In genomic region chr10:53886475-53886874, GRCm38 (mm10) we compare ENCODE assay signal across 35 mouse cellular contexts.
"Had no signal": no experiment of that assay in that cellular context is flagged by ENCODE, and none has a peak within 500 bp of the region (broad histone marks: within the 10 kb centered on the region; RNA-seq: fewer than 3 reads in every experiment).

No protein-coding gene starts in this region.

- H3K36me3 ChIP-seq: heart, embryonic 10.5 days; heart, embryonic 12.5 days; heart, embryonic 13.5 days; heart, embryonic 15.5 days; hindbrain, embryonic 10.5 days; hindbrain, embryonic 12.5 days; hindbrain, embryonic 13.5 days; hindbrain, embryonic 15.5 days; intestine, embryonic 15.5 days; kidney, embryonic 15.5 days had no signal

- H3K9me3 ChIP-seq: heart, embryonic 10.5 days; heart, embryonic 12.5 days; heart, embryonic 13.5 days; heart, embryonic 15.5 days; hindbrain, embryonic 10.5 days; hindbrain, embryonic 12.5 days; hindbrain, embryonic 13.5 days; hindbrain, embryonic 15.5 days; intestine, embryonic 15.5 days; kidney, embryonic 15.5 days had no signal

- DNase-seq: heart, postnatal 10 days; heart, postnatal 14 days; heart, postnatal 36 days; heart, postnatal 4 days; kidney, adult 11 months; kidney, adult 18-20 months; kidney, adult 2 months; kidney, adult 8-10 months; kidney, adult 9 months; kidney, postnatal 10 days; kidney, postnatal 14 days; kidney, postnatal 25 days; kidney, postnatal 36 days; kidney, postnatal 4 days; layer of hippocampus, adult 9-11 months; layer of hippocampus, postnatal 36 days had no signal

- H3K4me3 ChIP-seq: heart, embryonic 10.5 days; heart, embryonic 12.5 days; heart, embryonic 13.5 days; heart, embryonic 15.5 days; hindbrain, embryonic 10.5 days; hindbrain, embryonic 12.5 days; hindbrain, embryonic 13.5 days; hindbrain, embryonic 15.5 days; intestine, embryonic 15.5 days; kidney, embryonic 15.5 days; layer of hippocampus, adult 2 months had no signal

- H3K4me1 ChIP-seq: heart, embryonic 10.5 days; heart, embryonic 12.5 days; heart, embryonic 13.5 days; heart, embryonic 15.5 days; hindbrain, embryonic 10.5 days; hindbrain, embryonic 12.5 days; hindbrain, embryonic 13.5 days; hindbrain, embryonic 15.5 days; intestine, embryonic 15.5 days; kidney, embryonic 15.5 days had no signal

- H3K27me3 ChIP-seq: heart, embryonic 12.5 days; heart, embryonic 13.5 days; heart, embryonic 15.5 days; hindbrain, embryonic 12.5 days; hindbrain, embryonic 13.5 days; hindbrain, embryonic 15.5 days; intestine, embryonic 15.5 days; kidney, embryonic 15.5 days had no signal

- H3K9ac ChIP-seq: heart, embryonic 12.5 days; heart, embryonic 13.5 days; heart, embryonic 15.5 days; hindbrain, embryonic 12.5 days; hindbrain, embryonic 13.5 days; hindbrain, embryonic 14.5 days; hindbrain, embryonic 15.5 days; intestine, embryonic 15.5 days; kidney, embryonic 15.5 days had no signal

- ATAC-seq: hindbrain, embryonic 16.5 days; hindbrain, postnatal 0 days; inflammation-experienced regulatory T-cells, adult 6 months; intestine, embryonic 15.5 days; intestine, embryonic 16.5 days; intestine, postnatal 0 days had no signal

- H3K4me2 ChIP-seq: heart, embryonic 11.5 days; heart, embryonic 12.5 days; heart, embryonic 13.5 days; heart, embryonic 15.5 days; hindbrain, embryonic 12.5 days; hindbrain, embryonic 13.5 days; hindbrain, embryonic 14.5 days; hindbrain, embryonic 15.5 days; intestine, embryonic 15.5 days; kidney, embryonic 15.5 days had no signal

- H3K27ac ChIP-seq: heart, embryonic 10.5 days; heart, embryonic 13.5 days; heart, embryonic 15.5 days; hindbrain, embryonic 10.5 days; hindbrain, embryonic 12.5 days; hindbrain, embryonic 13.5 days; hindbrain, embryonic 14.5 days; hindbrain, embryonic 15.5 days; hindbrain, postnatal 0 days; intestine, embryonic 15.5 days; kidney, embryonic 15.5 days; kidney, postnatal 0 days; layer of hippocampus, adult 2 months had no signal
